Mouse (Mus musculus) cerebellum, adult 8-10 months (tissue): ENCODE measurements around the gene Rhox3h.
"Not testable (repeated sequence)": the region's sequence is repeated elsewhere in the genome, so short reads cannot be mapped to it uniquely, and the experiment has no call there.

Experiments
- DNase-seq: peaks from one replicate; pipeline ENCODE4 v3.0.0; 2022

The Rhox3h gene

DNA sequence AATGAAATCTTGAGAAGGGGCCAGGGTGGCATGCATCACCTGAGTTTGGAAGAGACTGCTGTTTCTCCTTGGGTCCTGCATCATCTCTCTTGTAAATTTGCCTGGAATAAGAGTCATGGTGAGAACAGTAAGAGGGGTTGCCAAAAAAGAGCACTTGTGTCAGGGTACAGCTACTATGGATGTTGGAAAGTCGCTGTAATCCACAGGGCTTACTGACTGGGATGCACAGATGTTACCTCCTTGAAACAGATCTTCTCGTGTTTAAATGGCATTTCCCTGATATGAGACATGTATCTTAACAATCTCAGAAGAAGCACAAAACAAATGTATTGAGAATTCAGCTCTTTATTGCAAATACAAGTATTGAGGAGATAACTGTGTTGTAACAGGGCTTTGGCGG, at the start of gene Rhox3h:
TSS of gene Rhox3h (minus strand) at position 101 of the 400 bp plus-strand sequence.
- not testable (repeated sequence) for DNase-seq

- no peak for DNase-seq
Observed at GRCm38 (mm10) chrX:37701821-37702387, 33.3 kb upstream of the Rhox3h start.

- no peak for DNase-seq
Observed at GRCm38 (mm10) chrX:37692261-37692660, 23.7 kb upstream of the Rhox3h start.

DNA sequence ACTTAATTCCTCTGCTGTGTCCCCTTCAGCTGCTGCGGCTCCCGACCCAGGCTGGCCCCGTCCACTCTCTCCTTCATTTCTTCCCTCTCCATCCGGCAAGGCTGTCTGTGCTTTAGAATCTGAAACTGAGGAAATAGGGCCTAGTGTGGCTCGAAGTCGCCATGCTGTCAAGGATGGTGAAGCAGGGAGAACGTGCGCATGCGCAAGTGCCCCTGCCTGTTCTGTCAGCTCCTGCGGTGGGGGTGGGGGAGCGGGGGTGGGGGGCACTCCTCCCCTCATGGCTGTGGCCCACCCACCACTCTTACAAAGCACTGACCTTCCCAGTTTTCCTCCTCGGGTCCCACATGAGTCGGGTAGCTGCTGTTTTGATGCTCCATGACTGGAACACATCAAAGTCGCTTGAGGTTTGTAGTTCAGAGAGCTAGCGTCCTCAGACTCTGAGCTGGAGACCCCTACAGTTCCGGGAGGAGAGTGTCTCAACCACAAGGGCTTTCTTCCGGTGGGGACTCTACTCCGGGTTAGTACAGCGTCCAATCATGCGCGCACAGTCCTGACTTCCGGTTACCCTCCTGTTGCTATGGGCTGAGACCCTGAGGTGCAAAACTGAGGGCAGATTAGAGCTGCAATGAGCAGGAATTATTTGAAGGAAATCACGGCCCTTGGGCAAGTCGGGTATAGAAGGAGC, 14.6 kb upstream of the Rhox3h start:
- no peak for DNase-seq

GRCm38 (mm10) chrX:37673177-37673576, 4.6 kb upstream of the Rhox3h start, which contains the start of gene Rhox2h:
Gene Rhox2h, minus strand, starts transcription at chrX:37673277.
- DNase-seq = not testable (repeated sequence)

DNA sequence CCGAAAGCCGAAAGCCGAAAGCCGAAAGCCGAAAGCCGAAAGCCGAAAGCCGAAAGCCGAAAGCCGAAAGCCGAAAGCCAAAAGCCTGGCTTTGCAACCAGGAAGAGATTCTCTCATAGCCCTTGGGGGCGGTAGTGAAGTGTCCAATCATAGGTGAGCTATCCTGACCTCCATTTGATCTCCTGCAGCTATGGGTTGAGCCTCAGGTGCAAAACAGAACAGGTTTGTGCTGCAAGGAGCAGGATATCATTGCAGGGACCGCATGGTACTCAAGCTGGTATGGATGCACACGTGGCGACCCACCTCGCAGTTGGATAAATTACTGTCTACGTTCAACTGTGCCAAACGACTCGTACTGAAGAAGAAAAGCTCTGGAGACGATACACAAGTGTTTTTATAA, 17.3 kb downstream of the Rhox3h start, which contains the start of gene Rhox4g:
TSS of gene Rhox4g (minus strand) at position 101 of the 400 bp plus-strand sequence.
- DNase-seq = not testable (repeated sequence)

- not testable (repeated sequence) for DNase-seq
Observed at GRCm38 (mm10) chrX:37643370-37643769, 25.2 kb downstream of the Rhox3h start, which contains the start of gene Rhox2g. Gene Rhox2g, minus strand, starts transcription at chrX:37643470.

- DNase-seq = not testable (repeated sequence)
Observed at GRCm38 (mm10) chrX:37628512-37628911, 40.1 kb downstream of the Rhox3h start, which contains the start of gene Rhox3g. Gene Rhox3g, minus strand, starts transcription at chrX:37628612.
